Mouse (Mus musculus) heart, embryonic 10.5 days (tissue): ENCODE results near the gene Gm20388. TPM values are rescaled to one million over a fixed set of nuclear protein-coding genes. Genes with fewer than 3 reads are reported as not detected.
"Not testable (repeated sequence)": the region's sequence is repeated elsewhere in the genome, so short reads cannot be mapped to it uniquely, and the experiment has no call there.

Experiments used
- DNase-seq: peaks from one replicate; pipeline ENCODE4 v3.0.0-alpha.2; 2017; ENCODE audit warnings: low spot score
- H3K27ac ChIP-seq: fragments of 300-500 bp; sonication (generic); 2 replicates; pipeline ENCODE4 v1.5.1; 2016; ENCODE audit warnings: mild to moderate bottlenecking
- H3K27me3 ChIP-seq: fragments of 300-500 bp; sonication (generic); 2 replicates; pipeline ENCODE4 v1.6.1; 2016; ENCODE audit warnings: mild to moderate bottlenecking; ENCODE audit not compliant: poor library complexity, insufficient read depth, severe bottlenecking
- H3K36me3 ChIP-seq: fragments of 300-500 bp; sonication (generic); 2 replicates; pipeline ENCODE4 v1.6.1; 2016; ENCODE audit warnings: mild to moderate bottlenecking, moderate library complexity
- H3K4me1 ChIP-seq: fragments of 300-500 bp; sonication (generic); 2 replicates; pipeline ENCODE4 v1.6.1; 2016; ENCODE audit warnings: mild to moderate bottlenecking
- H3K4me3 ChIP-seq: fragments of 300-500 bp; sonication (generic); 2 replicates; pipeline ENCODE4 v1.5.1; 2016; ENCODE audit warnings: mild to moderate bottlenecking, moderate library complexity
- H3K9me3 ChIP-seq: fragments of 300-500 bp; sonication (generic); 2 replicates; pipeline ENCODE4 v1.6.1; 2016; ENCODE audit warnings: mild to moderate bottlenecking, moderate library complexity
- WGBS: fragments of 180-500 bp; shearing (Covaris S2); methylation state at CpG from one replicate; pipeline ENCODE4 v1.1.7; 2016; 5-methylcytosine and 5-hydroxymethylcytosine counted together
- polyA plus RNA-seq: library from polyadenylated mRNA; unstranded; fragments of >200 nt; fragmentation: Nextera tagmentation; extraction: Ambion mirVana; gene quantifications from 2 replicates; pipeline ENCODE4 v1.2.1, GENCODE M21; 2016

Gene Gm20388
- polyA plus RNA-seq, 1 experiment from 2014 or later = 4.5 TPM

DNA sequence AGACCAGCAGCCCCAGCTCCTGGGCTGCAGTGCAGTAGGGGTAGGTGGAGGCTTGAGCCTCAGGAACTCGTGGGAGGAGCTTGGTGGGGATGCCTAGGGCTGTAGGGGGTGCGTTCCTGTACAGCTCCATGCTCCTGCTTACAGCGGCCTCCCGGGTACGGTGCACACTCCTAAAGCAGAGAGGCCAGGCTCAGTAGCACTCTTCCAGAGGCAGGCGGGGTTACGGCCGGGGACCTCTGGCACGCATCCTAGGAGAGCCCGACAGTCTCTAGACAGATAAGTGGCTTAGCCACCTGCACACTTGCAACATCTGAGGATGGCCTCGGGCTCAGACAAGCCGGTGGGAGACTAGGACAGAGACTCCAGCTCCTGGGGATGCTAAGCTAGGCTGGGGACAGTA lies 3334.9 kb downstream of the Gm20388 start:
- H3K9me3 ChIP-seq = no peaks in the 10 kb centered on the region

GRCm38 (mm10) chr8:123247748-123248147 lies 3337.1 kb downstream of the Gm20388 start:
- Histone ChIP-seq H3K36me3 (peaks cover 91% of the 10 kb centered on the region), H3K4me1 (peaks cover 5% of the 10 kb centered on the region), H3K9me3 (no peaks in the 10 kb centered on the region), H3K4me3 (no peak overlapping the region), H3K27ac (no peak overlapping the region), H3K27me3 (no peaks in the 10 kb centered on the region)
- WGBS = 93% methylated on average over 6 of the region's 6 CpGs
- no peak for DNase-seq

More for the DNA sequence above, 3334.9 kb downstream of the Gm20388 start:
- no peak for DNase-seq
- Histone ChIP-seq H3K27me3 (no peaks in the 10 kb centered on the region), H3K36me3 (peaks cover 92% of the 10 kb centered on the region), H3K27ac (no peak overlapping the region), H3K4me1 (no peaks in the 10 kb centered on the region), H3K4me3 (no peak overlapping the region)
- 81% methylated on average over 12 of the region's 12 CpGs for WGBS

GRCm38 (mm10) chr8:123248596-123248995 lies 3338.0 kb downstream of the Gm20388 start:
- Histone ChIP-seq H3K36me3 (peaks cover 83% of the 10 kb centered on the region), H3K27ac (no peak overlapping the region), H3K27me3 (no peaks in the 10 kb centered on the region), H3K4me3 (no peak overlapping the region), H3K4me1 (peaks cover 12% of the 10 kb centered on the region), H3K9me3 (no peaks in the 10 kb centered on the region)
- WGBS = 89% methylated on average over 8 of the region's 8 CpGs
- DNase-seq = no peak

- Histone ChIP-seq H3K4me1 (peaks cover 31% of the 10 kb centered on the region), H3K4me3 (no peak overlapping the region), H3K9me3 (no peaks in the 10 kb centered on the region), H3K27ac (no peak overlapping the region), H3K27me3 (no peaks in the 10 kb centered on the region), H3K36me3 (peaks cover 64% of the 10 kb centered on the region)
- no peak for DNase-seq
- WGBS = 88% methylated on average over 5 of the region's 5 CpGs
These were observed 3340.3 kb downstream of the Gm20388 start for GRCm38 (mm10) chr8:123250940-123251339.

- H3K36me3 ChIP-seq = peaks cover 64% of the 10 kb centered on the region
- peaks cover 37% of the 10 kb centered on the region for H3K4me1 ChIP-seq
- no peaks in the 10 kb centered on the region for H3K9me3 ChIP-seq
- H3K27me3 ChIP-seq = no peaks in the 10 kb centered on the region
- 54% methylated on average over 4 of the region's 4 CpGs for WGBS
- H3K4me3 ChIP-seq = peak overlapping the region; percentile 97
- H3K27ac ChIP-seq = no peak overlapping the region
- DNase-seq = no peak
These were observed 3342.3 kb downstream of the Gm20388 start for GRCm38 (mm10) chr8:123252925-123253324.

DNA sequence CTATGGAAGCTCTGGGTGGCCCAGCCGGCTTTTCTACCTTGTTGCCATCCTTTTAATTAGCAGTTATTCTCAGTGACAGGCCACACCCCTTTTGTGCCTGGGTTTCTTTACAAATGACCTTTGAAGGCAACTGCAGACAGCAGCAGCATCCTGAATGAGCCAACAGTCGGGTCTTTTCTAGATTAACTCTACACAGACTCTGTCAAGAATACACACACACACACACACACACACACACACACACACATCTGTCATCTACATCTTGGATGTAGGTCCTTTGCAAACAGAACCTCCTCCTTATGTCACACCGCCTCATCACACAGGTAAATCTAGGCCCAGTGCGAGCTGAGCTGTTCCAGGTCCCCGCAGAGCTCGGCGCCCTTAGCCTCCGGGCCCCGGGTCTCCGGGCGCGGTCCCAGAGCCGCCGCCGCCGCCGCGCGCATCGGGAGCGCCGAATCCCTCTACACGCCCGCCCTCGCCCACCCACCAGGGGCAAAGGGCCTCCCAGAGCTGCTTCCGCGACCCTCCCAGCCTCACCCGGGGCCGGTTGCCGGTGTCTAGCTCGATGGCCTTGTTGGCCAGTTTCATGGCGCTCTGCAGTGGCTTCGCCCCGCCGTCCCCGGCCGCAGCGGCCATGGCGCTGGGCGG lies 3342.9 kb downstream of the Gm20388 start:
- no peaks in the 10 kb centered on the region for H3K9me3 ChIP-seq
- H3K4me1 ChIP-seq = peaks cover 37% of the 10 kb centered on the region
- no peak for DNase-seq
- peak overlapping the region; percentile 98 for H3K27ac ChIP-seq
- peaks cover 64% of the 10 kb centered on the region for H3K36me3 ChIP-seq
- under 1% methylated on average over 40 of the region's 40 CpGs for WGBS
- peak overlapping the region; percentile 97 for H3K4me3 ChIP-seq
- H3K27me3 ChIP-seq = no peaks in the 10 kb centered on the region

- Histone ChIP-seq H3K27ac (peak within 1 kb of the TSS; percentile 98), H3K27me3 (no peaks in the 10 kb centered on the region), H3K4me1 (peaks cover 37% of the 10 kb centered on the region), H3K36me3 (peaks cover 64% of the 10 kb centered on the region), H3K9me3 (no peaks in the 10 kb centered on the region), H3K4me3 (peak within 1 kb of the TSS; percentile 97)
- peak; percentile 94 for DNase-seq
- under 1% methylated on average over 91 of the region's 99 CpGs for WGBS
These were observed 3343.7 kb downstream of the Gm20388 start, which contains the start of the genes Zfp276 and Vps9d1 for GRCm38 (mm10) chr8:123254099-123254885. Gene Zfp276, plus strand, starts transcription at chr8:123254195. Gene Vps9d1, minus strand, starts transcription at chr8:123254348.

DNA sequence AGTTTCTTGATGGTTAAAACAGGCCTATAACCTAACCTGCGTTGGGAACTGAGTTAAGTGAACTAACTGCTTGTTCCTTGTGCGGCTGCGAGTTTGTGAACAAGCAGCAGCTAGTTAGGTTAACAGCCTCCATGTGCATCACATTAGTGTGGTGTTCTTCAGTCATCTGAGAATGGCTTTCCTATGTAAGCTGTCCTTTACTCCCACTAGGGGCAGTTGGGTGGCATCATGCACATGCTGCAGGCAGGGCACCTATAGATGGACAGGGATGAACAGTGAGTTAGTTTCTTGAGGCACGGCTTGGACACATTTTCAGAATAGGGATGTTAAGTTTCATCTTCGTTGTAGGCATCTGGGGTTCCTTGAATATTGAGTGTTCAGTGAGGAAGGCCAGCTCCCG lies 3344.5 kb downstream of the Gm20388 start:
- no peak for DNase-seq
- H3K36me3 ChIP-seq = peaks cover 65% of the 10 kb centered on the region
- WGBS = 65% methylated on average over 6 of the region's 6 CpGs

GRCm38 (mm10) chr8:123257114-123257513 lies 3346.5 kb downstream of the Gm20388 start:
- Histone ChIP-seq H3K36me3 (peaks cover 58% of the 10 kb centered on the region), H3K27me3 (no peaks in the 10 kb centered on the region), H3K27ac (no peak overlapping the region), H3K4me3 (no peak overlapping the region), H3K4me1 (peaks cover 37% of the 10 kb centered on the region), H3K9me3 (no peaks in the 10 kb centered on the region)
- no peak for DNase-seq
- 78% methylated on average over 3 of the region's 3 CpGs for WGBS

More for the DNA sequence above, 3344.5 kb downstream of the Gm20388 start:
- peak overlapping the region; percentile 98; the same call in 1 of the 2 replicates for H3K27ac ChIP-seq
- H3K27me3 ChIP-seq = no peaks in the 10 kb centered on the region
- H3K4me1 ChIP-seq = peaks cover 37% of the 10 kb centered on the region
- no peaks in the 10 kb centered on the region for H3K9me3 ChIP-seq
- H3K4me3 ChIP-seq = peak overlapping the region; percentile 97

DNA sequence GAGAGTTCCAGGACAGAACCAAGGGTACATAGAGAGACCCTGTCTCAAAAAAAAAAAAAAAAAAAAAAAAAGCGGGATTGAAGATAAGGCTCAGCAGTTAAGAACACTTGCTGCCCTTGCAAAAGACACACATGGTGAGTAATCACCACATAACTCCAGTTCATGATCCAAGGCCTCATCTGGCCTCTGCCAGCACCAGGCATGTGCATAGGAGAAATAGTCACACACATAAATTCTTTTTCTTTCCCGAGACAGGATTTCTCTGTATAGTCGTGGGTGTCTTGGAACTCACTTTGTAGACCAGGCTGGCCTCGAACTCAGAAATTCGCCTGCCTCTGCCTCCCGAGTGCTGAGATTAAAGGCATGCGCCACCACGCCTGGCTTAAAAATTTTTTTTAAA lies 3347.0 kb downstream of the Gm20388 start:
- Histone ChIP-seq H3K36me3 (peaks cover 61% of the 10 kb centered on the region), H3K4me1 (peaks cover 34% of the 10 kb centered on the region)
- H3K9me3 ChIP-seq, H3K4me3 ChIP-seq, DNase-seq, H3K27me3 ChIP-seq, H3K27ac ChIP-seq: not testable (repeated sequence)
- 90% methylated on average over 8 of the region's 8 CpGs for WGBS

GRCm38 (mm10) chr8:123267926-123268656 lies 3357.4 kb downstream of the Gm20388 start:
- H3K4me1 ChIP-seq = peaks cover 13% of the 10 kb centered on the region; the same call in 1 of the 2 replicates
- no peak for DNase-seq
- no peak overlapping the region for H3K27ac ChIP-seq
- H3K36me3 ChIP-seq = peaks cover 90% of the 10 kb centered on the region
- WGBS = 82% methylated on average over 14 of the region's 14 CpGs
- no peaks in the 10 kb centered on the region for H3K27me3 ChIP-seq
- no peaks in the 10 kb centered on the region for H3K9me3 ChIP-seq
- no peak overlapping the region for H3K4me3 ChIP-seq

DNA sequence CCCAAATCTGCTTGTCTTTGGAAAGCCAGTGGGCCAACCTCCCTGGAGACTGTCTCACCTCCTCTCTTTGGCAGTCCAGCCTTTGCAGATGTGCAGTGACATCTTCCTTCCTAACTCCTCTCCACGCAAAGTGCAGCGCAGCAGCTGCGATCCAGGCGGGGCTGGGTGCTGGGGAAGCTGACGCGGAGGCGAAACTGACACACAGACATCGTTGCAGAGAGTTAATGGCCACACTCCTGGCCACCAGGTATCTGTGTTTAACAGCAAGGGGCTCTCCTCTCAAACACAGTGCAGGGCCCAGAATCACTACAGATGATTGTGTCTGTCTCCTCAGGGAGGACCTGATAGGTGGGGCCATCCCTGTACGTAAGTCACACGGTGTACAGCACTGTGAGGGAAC lies 3360.5 kb downstream of the Gm20388 start:
- Histone ChIP-seq H3K27ac (no peak overlapping the region), H3K27me3 (no peaks in the 10 kb centered on the region), H3K4me1 (peaks cover 13% of the 10 kb centered on the region; the same call in 1 of the 2 replicates), H3K4me3 (no peak overlapping the region), H3K9me3 (no peaks in the 10 kb centered on the region), H3K36me3 (peaks cover 86% of the 10 kb centered on the region)
- no peak for DNase-seq
- WGBS = 88% methylated on average over 10 of the region's 10 CpGs
